In the genomic region with DNA sequence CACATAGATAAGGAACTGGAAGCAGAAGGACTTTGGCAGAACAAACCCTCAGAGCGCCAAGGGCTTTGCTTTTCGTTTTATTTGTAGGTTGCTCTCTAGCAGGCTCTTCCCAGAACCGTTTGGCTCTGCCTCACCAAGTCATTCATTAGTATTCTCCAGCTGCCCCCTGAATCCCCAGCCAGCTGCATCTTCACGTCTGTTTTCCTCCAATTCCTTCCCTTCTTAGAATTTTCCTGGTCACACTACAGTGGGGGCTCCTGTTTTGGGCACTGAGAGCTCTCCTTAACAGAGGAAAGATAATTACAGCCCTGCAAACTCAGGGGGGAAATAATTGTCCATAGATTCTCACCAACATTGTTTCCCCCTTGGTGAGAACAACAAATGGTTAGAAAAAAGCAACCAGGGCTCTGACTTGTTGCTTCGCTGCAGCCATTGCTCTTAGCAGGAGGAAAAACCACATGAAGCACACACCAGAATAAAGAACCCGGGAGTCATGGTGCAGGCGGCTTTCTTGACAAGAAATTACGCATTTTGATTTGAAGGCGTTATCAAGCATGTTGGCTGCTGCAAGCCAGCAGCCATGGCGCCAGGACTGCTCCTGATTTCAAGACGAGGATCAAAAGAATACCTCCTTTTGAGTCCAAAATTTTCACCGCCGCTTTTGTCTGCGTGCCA, we compare ENCODE assay signal across 9 mouse cellular contexts. TPM values are rescaled to one million over a fixed set of nuclear protein-coding genes. Genes with fewer than 3 reads are reported as not detected.
DNase-seq lines count a peak whose midpoint lies in the region; ATAC-seq and TF ChIP-seq lines count a peak whose summit lies in the region.
"Had no signal": no experiment of that assay in that cellular context is flagged by ENCODE, and none has a peak within 500 bp of the region (broad histone marks: within the 10 kb centered on the region; RNA-seq: fewer than 3 reads in every experiment).

No protein-coding gene starts in this region.

- H3K9me3 ChIP-seq in hindbrain, embryonic 14.5 days (ENCODE audit: control insufficient read depth, low read length) = no peaks in the 10 kb centered on the region
- H3K9me3 ChIP-seq: megakaryocyte, embryonic 14.5 days had no signal

- H3K27me3 ChIP-seq in hindbrain, embryonic 14.5 days (ENCODE audit: control insufficient read depth, insufficient read depth, low read length) = no peaks in the 10 kb centered on the region

- H3K4me1 ChIP-seq in hindbrain, embryonic 14.5 days (replicated peaks; ENCODE audit: control insufficient read depth, insufficient read depth, low read length) = peaks cover 25% of the 10 kb centered on the region
- no peaks in the 10 kb centered on the region for H3K4me1 ChIP-seq in olfactory bulb, adult 2 months (ENCODE audit: control insufficient read depth, insufficient read depth, low read length)
- H3K4me1 ChIP-seq: megakaryocyte, embryonic 14.5 days had no signal

- peak; percentile 55 to 68 for DNase-seq in cerebellum, postnatal 14 days
- DNase-seq in cerebellum, adult 9-11 months = no peak
- peak; percentile 5 for DNase-seq in right cerebral cortex, postnatal 25 days
- no peak for DNase-seq in right cerebral cortex, postnatal 14 days
- peak; percentile 75 for DNase-seq in hindbrain, embryonic 14.5 days (ENCODE audit: low spot score)
- no peak for DNase-seq in spleen, postnatal 36 days (ENCODE audit: low spot score in 2 of 2)
- DNase-seq in kidney, adult 9 months = no peak

- no peak for TF ChIP-seq POLR2A in olfactory bulb, adult 2 months (IDR thresholded peaks at IDR 0.05; ENCODE audit: insufficient read depth, low read depth, low read length)

- no peak for TF ChIP-seq CTCF in olfactory bulb, adult 2 months (IDR thresholded peaks at IDR 0.05; ENCODE audit: insufficient read depth, low read depth, low read length)

- 16% methylated on average over 14 of the region's 14 CpGs for WGBS in hindbrain, embryonic 14.5 days
- WGBS in olfactory bulb, adult 2 months = 12% methylated on average over 14 of the region's 14 CpGs

- peak; percentile 76 for ATAC-seq in hindbrain, embryonic 14.5 days (ENCODE audit: low FRiP score)

- no peaks in the 10 kb centered on the region for H3K36me3 ChIP-seq in hindbrain, embryonic 14.5 days (replicated peaks; ENCODE audit: control insufficient read depth, insufficient read depth)

- peak overlapping the region; percentile 46 for H3K4me2 ChIP-seq in hindbrain, embryonic 14.5 days (replicated peaks)

- H3K4me3 ChIP-seq in hindbrain, embryonic 14.5 days (replicated peaks; ENCODE audit: low read length) = peak overlapping the region; percentile 13; the same call in 1 of the 2 replicates
- H3K4me3 ChIP-seq in olfactory bulb, adult 2 months (ENCODE audit: insufficient read depth, low read depth, low read length) = no peak overlapping the region
- H3K4me3 ChIP-seq: megakaryocyte, embryonic 14.5 days had no signal

- peak overlapping the region; percentile 36 for H3K9ac ChIP-seq in hindbrain, embryonic 14.5 days

- peak overlapping the region; percentile 80 for H3K27ac ChIP-seq in hindbrain, embryonic 14.5 days
- 0 out of 2 replicates have a peak overlapping the region, but pooled peaks have one; percentile 12 for H3K27ac ChIP-seq in olfactory bulb, adult 2 months (ENCODE audit: insufficient read depth, low read depth, low read length)

RNA-seq across cellular contexts. Expression of gene Cer1, which starts 31.2 kb away (rescaled TPM):
- not detected in 2 replicates for polyA plus RNA-seq in hindbrain, embryonic 14.5 days (2014; fragmentation: Nextera tagmentation; extraction: Ambion mirVana)
- polyA plus RNA-seq in olfactory bulb, adult 2 months (2012; ENCODE audit: insufficient read depth, insufficient read length, low replicate concordance, missing spikeins) = not detected in 2 replicates

RNA-seq across cellular contexts. Expression of gene Zdhhc21, which starts 56.4 kb away (rescaled TPM):
- polyA plus RNA-seq in hindbrain, embryonic 14.5 days (2014; fragmentation: Nextera tagmentation; extraction: Ambion mirVana) = 16.8 and 18.7 TPM in 2 replicates
- 52.1 TPM in 1 of 2 replicates, not detected in the other for polyA plus RNA-seq in olfactory bulb, adult 2 months (2012; ENCODE audit: insufficient read depth, insufficient read length, low replicate concordance, missing spikeins)

Comparison
In these comparisons a context has a peak if more than half of its experiments do, and no peak if none do; other contexts are left out.
1. DNase-seq: peak in cerebellum, postnatal 14 days (2 of 2), right cerebral cortex, postnatal 25 days (single experiment) and hindbrain, embryonic 14.5 days (single experiment); none in cerebellum, adult 9-11 months (single experiment), right cerebral cortex, postnatal 14 days (single experiment), spleen, postnatal 36 days (0 of 2) and kidney, adult 9 months (single experiment).